Mouse (Mus musculus) right cerebral cortex, postnatal 36 days (tissue): Measurements from ENCODE around the gene C330007P06Rik.
"Not testable (repeated sequence)": the region's sequence is repeated elsewhere in the genome, so short reads cannot be mapped to it uniquely, and the experiment has no call there.

ENCODE experiments used
- DNase-seq, 2 experiments: peaks; one replicate each; pipeline ENCODE4 v3.0.0; 2022; ENCODE audit warnings: low spot score in 2 of 2, mixed read lengths in 1 of 2

Gene C330007P06Rik

GRCm38 (mm10) chrX:36799131-36799879 lies 74.6 kb downstream of the C330007P06Rik start:
- DNase-seq = no peak

- DNase-seq = not testable (repeated sequence)
These were observed 77.2 kb downstream of the C330007P06Rik start for GRCm38 (mm10) chrX:36796734-36797133.

- DNase-seq = peak; percentile 72 to 74
These were observed 77.7 kb downstream of the C330007P06Rik start for GRCm38 (mm10) chrX:36796163-36796581.

- peak; percentile 70 to 78 for DNase-seq
These were observed 78.3 kb downstream of the C330007P06Rik start, which contains the start of gene Slc25a5 for GRCm38 (mm10) chrX:36795424-36796162. Gene Slc25a5 (plus strand): TSS chrX:36795651.

- no peak for DNase-seq
These were observed 79.3 kb downstream of the C330007P06Rik start for GRCm38 (mm10) chrX:36794571-36794970.

GRCm38 (mm10) chrX:36789360-36789759 lies 84.6 kb downstream of the C330007P06Rik start:
- DNase-seq = no peak

- DNase-seq = no peak
These were observed 96.2 kb downstream of the C330007P06Rik start for GRCm38 (mm10) chrX:36777694-36778093.

GRCm38 (mm10) chrX:36775520-36775919 lies 98.4 kb downstream of the C330007P06Rik start:
- DNase-seq = no peak
